Mouse (Mus musculus) lung, adult 18-20 months (tissue): ENCODE measurements at regions not wholly inside any gene's neighbourhood (a gene's known extent, or its start where the extent isn't known, plus 50 kb on each side); places are given as distances from the start of the nearest gene placed in this dataset.

Experiments used
- DNase-seq, 2 experiments: peaks; one replicate each; pipeline ENCODE4 v3.0.0; 2022; ENCODE audit warnings: mixed read lengths in 2 of 2

DNA sequence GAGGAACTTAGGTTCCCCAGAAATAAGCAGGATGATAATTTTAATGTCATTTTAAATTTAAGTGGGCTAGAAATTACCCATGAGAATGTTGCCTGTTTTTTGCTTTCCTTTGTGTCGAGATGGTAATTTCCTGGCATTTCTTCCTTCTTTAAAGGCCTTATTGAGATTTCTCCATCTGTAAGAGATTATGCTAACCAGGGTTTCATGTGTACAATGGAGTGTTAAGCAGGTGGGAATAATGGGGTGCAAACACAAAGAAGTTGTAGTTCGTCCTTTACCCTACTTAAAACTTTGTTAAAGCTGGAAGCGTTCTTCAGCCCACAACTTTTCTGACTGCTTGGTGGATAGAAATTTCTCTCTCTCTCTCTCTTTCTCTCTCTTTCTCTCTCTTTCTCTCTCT lies 77.8 kb upstream of the Zfp64 start:
- no peak for DNase-seq

DNA sequence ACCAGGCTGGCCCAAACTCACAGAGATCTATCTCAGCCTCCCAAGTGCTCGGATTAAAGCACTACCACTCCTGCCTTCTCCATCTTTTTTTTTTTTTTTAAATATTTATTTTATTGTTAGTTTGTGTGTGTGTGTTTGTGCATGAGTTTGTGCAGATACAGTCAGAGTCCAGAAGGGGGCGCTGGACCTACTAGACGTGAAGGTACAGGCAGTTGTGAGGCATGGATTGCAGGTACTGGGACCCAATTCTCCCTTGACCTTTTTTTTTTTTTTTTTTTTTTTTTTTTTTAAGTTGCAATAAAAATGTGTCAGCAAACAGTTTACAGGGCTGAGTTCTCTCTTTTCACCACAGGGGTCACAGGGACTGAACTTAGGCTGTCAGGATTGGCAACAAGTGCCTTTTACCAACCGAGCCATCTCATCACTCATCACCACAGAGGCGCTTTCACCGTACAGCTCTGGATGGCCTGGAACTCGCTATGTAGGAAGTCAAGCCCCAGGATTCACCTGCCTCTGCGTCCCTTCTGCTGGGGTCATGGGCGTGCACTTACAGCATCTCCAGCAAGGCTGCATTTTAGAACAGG lies 73.2 kb upstream of the Zfp64 start:
- no peak for DNase-seq

- no peak for DNase-seq
Observed at GRCm38 (mm10) chr2:169019037-169019436, 63.6 kb upstream of the Zfp64 start.

- no peak for DNase-seq
Observed at GRCm38 (mm10) chr2:169010271-169010670, 54.9 kb upstream of the Zfp64 start.

DNA sequence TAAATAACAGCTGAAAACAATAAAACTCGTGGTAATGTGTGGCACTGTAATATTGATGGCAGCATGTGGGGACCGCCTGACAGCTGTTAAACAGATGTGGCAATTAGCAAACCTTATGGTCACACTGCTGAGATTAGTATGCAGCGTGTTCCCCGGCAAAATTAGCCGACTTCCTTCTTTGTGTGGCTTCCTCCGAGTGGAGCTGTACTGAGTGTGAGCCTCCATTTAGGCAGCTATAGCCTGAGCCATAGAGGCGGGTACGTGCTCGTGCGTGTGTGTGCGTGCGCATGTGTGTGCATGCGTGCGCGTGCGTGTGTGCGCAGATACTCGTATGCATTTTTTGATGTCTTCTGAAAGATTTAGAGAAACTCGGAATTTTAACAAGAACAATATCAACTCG lies 53.4 kb upstream of the Zfp64 start:
- peak in 1 of 2 experiments; percentile 3 for DNase-seq

GRCm38 (mm10) chr2:169008333-169008732 lies 52.9 kb upstream of the Zfp64 start:
- no peak for DNase-seq

DNA sequence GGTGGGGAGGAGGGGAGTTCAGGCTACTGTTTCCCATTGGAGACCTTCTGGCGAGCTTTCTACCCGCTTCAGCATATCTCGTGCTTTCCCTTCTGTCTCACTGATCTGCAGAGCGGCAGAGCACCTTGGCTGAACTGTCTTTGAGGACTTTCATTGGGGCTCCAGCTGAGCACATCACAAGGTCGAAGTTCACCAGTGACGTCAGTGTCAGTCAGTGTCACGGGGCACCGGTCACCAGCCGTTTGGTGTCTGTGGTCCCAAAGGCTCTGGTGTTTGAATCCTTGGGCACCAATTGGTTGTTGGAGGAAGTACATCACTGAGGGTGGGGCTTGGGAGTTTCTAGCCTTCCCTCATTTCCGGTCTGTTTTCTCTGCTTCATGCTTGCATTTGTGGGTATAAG lies 51.2 kb upstream of the Zfp64 start:
- DNase-seq: no peak

- no peak for DNase-seq
Observed at GRCm38 (mm10) chr2:169005810-169006209, 50.4 kb upstream of the Zfp64 start.
